Mouse (Mus musculus): ENCODE data around the gene Cmpk2.
A peak's percentile ranks its signal among the peaks of the same experiment; 100 is the strongest.
"Not testable (repeated sequence)": the region's sequence is repeated elsewhere in the genome, so short reads cannot be mapped to it uniquely, and the experiment has no call there.

Gene Cmpk2

GRCm38 (mm10) chr12:26478196-26479004, 9.4 kb downstream of the Cmpk2 start:
- DNase-seq (ENCODE audit: low read depth), result no peak

- DNase-seq (ENCODE audit: low read depth), result not testable (repeated sequence)
Observed at GRCm38 (mm10) chr12:26485738-26486580, 17.0 kb downstream of the Cmpk2 start.

GRCm38 (mm10) chr12:26487874-26488616, 19.0 kb downstream of the Cmpk2 start:
- DNase-seq (ENCODE audit: low read depth), result peak; percentile 13

GRCm38 (mm10) chr12:26488617-26489274, 19.7 kb downstream of the Cmpk2 start:
- DNase-seq (ENCODE audit: low read depth), result no peak

- DNase-seq (ENCODE audit: low read depth), result no peak
Observed at GRCm38 (mm10) chr12:26489942-26490341, 20.9 kb downstream of the Cmpk2 start.

GRCm38 (mm10) chr12:26501042-26501441, 32.0 kb downstream of the Cmpk2 start:
- DNase-seq (ENCODE audit: low read depth), result no peak

- no peak for DNase-seq (ENCODE audit: low read depth)
Observed at GRCm38 (mm10) chr12:26510971-26511370, 42.0 kb downstream of the Cmpk2 start.

GRCm38 (mm10) chr12:26518206-26518605, 49.2 kb downstream of the Cmpk2 start:
- no peak for DNase-seq (ENCODE audit: low read depth)

GRCm38 (mm10) chr12:26524943-26525697, 56.1 kb downstream of the Cmpk2 start:
- no peak for DNase-seq (ENCODE audit: low read depth)

GRCm38 (mm10) chr12:26525698-26526026, 56.7 kb downstream of the Cmpk2 start:
- DNase-seq (ENCODE audit: low read depth), result no peak
